Mouse (Mus musculus): ENCODE results near the gene Btk.

The Btk gene

GRCm38 (mm10) chrX:134582888-134583669, at the start of gene Btk:
Gene Btk, minus strand, starts transcription at chrX:134583570.
- no peak for DNase-seq (ENCODE audit: low spot score in 2 of 2)

- no peak for DNase-seq (ENCODE audit: low spot score in 2 of 2)
Measured at GRCm38 (mm10) chrX:134632710-134633109, 49.3 kb upstream of the Btk start.

GRCm38 (mm10) chrX:134628200-134628599, 44.8 kb upstream of the Btk start:
- DNase-seq (ENCODE audit: low spot score in 2 of 2), result no peak

- DNase-seq (ENCODE audit: low spot score in 2 of 2), result no peak
Measured at GRCm38 (mm10) chrX:134623350-134623749, 40.0 kb upstream of the Btk start.

- no peak for DNase-seq (ENCODE audit: low spot score in 2 of 2)
Measured at GRCm38 (mm10) chrX:134621685-134622084, 38.3 kb upstream of the Btk start.

- DNase-seq (ENCODE audit: low spot score in 2 of 2), result no peak
Measured at GRCm38 (mm10) chrX:134620254-134620865, 37.0 kb upstream of the Btk start.

GRCm38 (mm10) chrX:134619695-134620094, 36.3 kb upstream of the Btk start:
- no peak for DNase-seq (ENCODE audit: low spot score in 2 of 2)

- no peak for DNase-seq (ENCODE audit: low spot score in 2 of 2)
Measured at GRCm38 (mm10) chrX:134614306-134614705, 30.9 kb upstream of the Btk start.

GRCm38 (mm10) chrX:134612285-134612959, 29.1 kb upstream of the Btk start:
- peak in 1 of 2 experiments; percentile 26 for DNase-seq (ENCODE audit: low spot score in 2 of 2)

GRCm38 (mm10) chrX:134610984-134611383, 27.6 kb upstream of the Btk start:
- DNase-seq (ENCODE audit: low spot score in 2 of 2), result no peak

- DNase-seq (ENCODE audit: low spot score in 2 of 2), result no peak
Measured at GRCm38 (mm10) chrX:134609472-134609871, 26.1 kb upstream of the Btk start.

- no peak for DNase-seq (ENCODE audit: low spot score in 2 of 2)
Measured at GRCm38 (mm10) chrX:134601380-134602120, 18.2 kb upstream of the Btk start.

- peak; percentile 92 to 95 for DNase-seq (ENCODE audit: low spot score in 2 of 2)
Measured at GRCm38 (mm10) chrX:134600659-134601379, 17.4 kb upstream of the Btk start, which contains the start of the genes Gla and Hnrnph2. Gene Gla, minus strand, starts transcription at chrX:134601125. Gene Hnrnph2, plus strand, starts transcription at chrX:134601179.

GRCm38 (mm10) chrX:134599922-134600565, 16.7 kb upstream of the Btk start:
- no peak for DNase-seq (ENCODE audit: low spot score in 2 of 2)

- no peak for DNase-seq (ENCODE audit: low spot score in 2 of 2)
Measured at GRCm38 (mm10) chrX:134589836-134590235, 6.5 kb upstream of the Btk start.

GRCm38 (mm10) chrX:134588997-134589396, 5.6 kb upstream of the Btk start:
- DNase-seq (ENCODE audit: low spot score in 2 of 2), result no peak

- no peak for DNase-seq (ENCODE audit: low spot score in 2 of 2)
Measured at GRCm38 (mm10) chrX:134588261-134588660, 4.9 kb upstream of the Btk start.

GRCm38 (mm10) chrX:134586447-134586846, 3.1 kb upstream of the Btk start:
- DNase-seq (ENCODE audit: low spot score in 2 of 2), result no peak

GRCm38 (mm10) chrX:134585103-134586002, 2.0 kb upstream of the Btk start, which contains the start of gene Rpl36a:
Gene Rpl36a, plus strand, starts transcription at chrX:134585654.
- DNase-seq (ENCODE audit: low spot score in 2 of 2), result peak; percentile 74 to 92

- no peak for DNase-seq (ENCODE audit: low spot score in 2 of 2)
Measured at GRCm38 (mm10) chrX:134582270-134582669, 1.1 kb downstream of the Btk start.
